ENCODE assay signal across 24 mouse cellular contexts in the genomic region with DNA sequence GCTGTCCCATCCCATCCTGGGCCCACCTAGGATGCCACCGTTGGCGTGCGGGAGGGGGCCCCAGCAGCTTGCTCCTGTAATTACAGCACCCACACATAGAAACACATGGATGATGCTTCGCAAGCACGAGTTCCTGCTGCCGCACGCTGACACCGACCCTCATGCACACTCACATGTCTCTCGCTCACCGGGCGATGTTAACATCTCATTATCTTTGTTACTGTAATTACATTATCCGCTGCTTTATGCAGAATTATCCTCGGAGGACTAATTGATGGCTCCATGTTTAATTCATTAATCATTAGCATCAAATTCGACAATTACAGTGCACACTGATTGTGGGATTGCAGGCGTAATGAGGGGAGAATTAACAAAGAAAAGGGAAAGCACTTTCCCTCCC. TPM values are rescaled to one million over a fixed set of nuclear protein-coding genes. Genes with fewer than 3 reads are reported as not detected.
DNase-seq lines count a peak whose midpoint lies in the region; ATAC-seq and TF ChIP-seq lines count a peak whose summit lies in the region.
"Had no signal": no experiment of that assay in that cellular context is flagged by ENCODE, and none has a peak within 500 bp of the region (broad histone marks: within the 10 kb centered on the region; RNA-seq: fewer than 3 reads in every experiment).

No protein-coding gene starts in this region.

- H3K36me3 ChIP-seq in hindbrain, embryonic 14.5 days (replicated peaks; ENCODE audit: control insufficient read depth, insufficient read depth): peaks cover 83% of the 10 kb centered on the region
- H3K36me3 ChIP-seq in hindbrain, embryonic 11.5 days (ENCODE audit: control insufficient read depth, insufficient read depth, low read length): peaks cover 16% of the 10 kb centered on the region
- H3K36me3 ChIP-seq in midbrain, embryonic 16.5 days (ENCODE audit: control insufficient read depth, insufficient read depth, low read length): peaks cover 27% of the 10 kb centered on the region

- TF ChIP-seq CTCF in brain, embryonic 14.5 days (IDR thresholded peaks at IDR 0.05; ENCODE audit: borderline replicate concordance, extremely low read depth, insufficient read depth, insufficient read length): no peak

- 47% methylated on average over 15 of the region's 15 CpGs for WGBS in hindbrain, embryonic 14.5 days
- 87% methylated on average over 15 of the region's 15 CpGs for WGBS in hindbrain, embryonic 11.5 days
- 58% methylated on average over 15 of the region's 15 CpGs for WGBS in midbrain, embryonic 16.5 days

- H3K9me3 ChIP-seq in hindbrain, embryonic 14.5 days (ENCODE audit: control insufficient read depth, low read length): no peaks in the 10 kb centered on the region
- H3K9me3 ChIP-seq in hindbrain, embryonic 11.5 days (ENCODE audit: control insufficient read depth, low read length): no peaks in the 10 kb centered on the region
- no peaks in the 10 kb centered on the region for H3K9me3 ChIP-seq in midbrain, embryonic 16.5 days (replicated peaks; ENCODE audit: control insufficient read depth, low read length, poor library complexity, severe bottlenecking)
- H3K9me3 ChIP-seq: embryonic facial prominence, embryonic 13.5 days; G1E; heart, embryonic 15.5 days; limb, embryonic 15.5 days; liver, embryonic 15.5 days; stomach, embryonic 15.5 days had no signal

- H3K4me1 ChIP-seq in hindbrain, embryonic 14.5 days (replicated peaks; ENCODE audit: control insufficient read depth, insufficient read depth, low read length): peaks cover 48% of the 10 kb centered on the region
- H3K4me1 ChIP-seq in hindbrain, embryonic 11.5 days (replicated peaks; ENCODE audit: control insufficient read depth, insufficient read depth, low read length): peaks cover 11% of the 10 kb centered on the region
- H3K4me1 ChIP-seq in midbrain, embryonic 16.5 days (ENCODE audit: control insufficient read depth, insufficient read depth, low read length): peaks cover 3% of the 10 kb centered on the region
- H3K4me1 ChIP-seq: heart, embryonic 15.5 days; limb, embryonic 15.5 days; liver, embryonic 15.5 days; stomach, embryonic 15.5 days had no signal

- H3K4me2 ChIP-seq in hindbrain, embryonic 14.5 days (replicated peaks): no peak overlapping the region
- no peak overlapping the region for H3K4me2 ChIP-seq in hindbrain, embryonic 11.5 days (replicated peaks; ENCODE audit: low read depth, low read length)
- H3K4me2 ChIP-seq in midbrain, embryonic 16.5 days (ENCODE audit: low read length): no peak overlapping the region
- H3K4me2 ChIP-seq: embryonic facial prominence, embryonic 13.5 days; heart, embryonic 15.5 days; limb, embryonic 15.5 days; liver, embryonic 15.5 days; stomach, embryonic 15.5 days had no signal

- H3K27ac ChIP-seq in hindbrain, embryonic 14.5 days: peak overlapping the region; percentile 70; the same call in 1 of the 2 replicates
- H3K27ac ChIP-seq in hindbrain, embryonic 11.5 days (ENCODE audit: low read depth, low read length): no peak overlapping the region
- H3K27ac ChIP-seq in midbrain, embryonic 16.5 days (ENCODE audit: low read length): 0 out of 2 replicates have a peak overlapping the region, but pooled peaks have one; percentile 6
- H3K27ac ChIP-seq: embryonic facial prominence, embryonic 13.5 days; heart, embryonic 15.5 days; limb, embryonic 15.5 days; liver, embryonic 15.5 days; macrophage; stomach, embryonic 15.5 days had no signal

- no peak overlapping the region for H3K9ac ChIP-seq in hindbrain, embryonic 14.5 days
- no peak overlapping the region for H3K9ac ChIP-seq in hindbrain, embryonic 11.5 days (ENCODE audit: low read depth, low read length)
- no peak overlapping the region for H3K9ac ChIP-seq in midbrain, embryonic 16.5 days (ENCODE audit: low read depth, low read length)
- H3K9ac ChIP-seq: embryonic facial prominence, embryonic 13.5 days; heart, embryonic 15.5 days; limb, embryonic 15.5 days; liver, embryonic 15.5 days; stomach, embryonic 15.5 days had no signal

- peak; percentile 5 for DNase-seq in cerebellum, adult 9-10 months
- no peak for DNase-seq in cerebellum, adult 8-10 months
- peak; percentile 62 for DNase-seq in hindbrain, embryonic 14.5 days (ENCODE audit: low spot score)
- DNase-seq in hindbrain, embryonic 11.5 days (ENCODE audit: low spot score): no peak
- peak; percentile 90 for DNase-seq in brain, embryonic 14.5 days (ENCODE audit: low read depth)
- no peak for DNase-seq in thymus, postnatal 25 days
- DNase-seq: adrenal gland, postnatal 25 days; gastrocnemius, postnatal 25 days; heart, postnatal 4 days; kidney, postnatal 36 days; layer of hippocampus, adult 9-11 months; right cerebral cortex, postnatal 25 days; thymus, adult 18-20 months had no signal

- peak; percentile 9; the same call in 1 of the 2 replicates for ATAC-seq in hindbrain, embryonic 14.5 days (ENCODE audit: low FRiP score)
- ATAC-seq in hindbrain, embryonic 11.5 days (ENCODE audit: low FRiP score): no peak
- ATAC-seq in midbrain, embryonic 16.5 days: peak; percentile 30; the same call in 1 of the 2 replicates
- no peak for ATAC-seq in CD4-positive, CD25-positive, alpha-beta regulatory T cell, adult 4 months
- ATAC-seq: intestine, embryonic 16.5 days had no signal

- no peak for TF ChIP-seq POLR2A in brain, embryonic 14.5 days (IDR thresholded peaks at IDR 0.05; ENCODE audit: borderline replicate concordance, extremely low read depth, insufficient read depth, insufficient read length, poor library complexity, severe bottlenecking)

- H3K4me3 ChIP-seq in hindbrain, embryonic 14.5 days (replicated peaks; ENCODE audit: low read length): no peak overlapping the region
- H3K4me3 ChIP-seq in hindbrain, embryonic 11.5 days (ENCODE audit: low read depth, low read length): no peak overlapping the region
- H3K4me3 ChIP-seq in midbrain, embryonic 16.5 days (ENCODE audit: low read depth, low read length): no peak overlapping the region
- H3K4me3 ChIP-seq: embryonic facial prominence, embryonic 13.5 days; heart, embryonic 15.5 days; limb, embryonic 15.5 days; liver, embryonic 15.5 days; stomach, embryonic 15.5 days had no signal

- no peaks in the 10 kb centered on the region for H3K27me3 ChIP-seq in hindbrain, embryonic 14.5 days (ENCODE audit: control insufficient read depth, insufficient read depth, low read length)
- H3K27me3 ChIP-seq in hindbrain, embryonic 11.5 days (ENCODE audit: control insufficient read depth, insufficient read depth, low read length): no peaks in the 10 kb centered on the region
- H3K27me3 ChIP-seq in midbrain, embryonic 16.5 days (ENCODE audit: control insufficient read depth, insufficient read depth, low read depth, low read length): no peaks in the 10 kb centered on the region
- H3K27me3 ChIP-seq: embryonic facial prominence, embryonic 13.5 days; heart, embryonic 15.5 days; limb, embryonic 15.5 days; liver, embryonic 15.5 days; stomach, embryonic 15.5 days had no signal

RNA-seq across cellular contexts. Expression of gene Gbx1, which starts 32.0 kb away (rescaled TPM):
- polyA plus RNA-seq in hindbrain, embryonic 14.5 days (2014; fragmentation: Nextera tagmentation; extraction: Ambion mirVana): 3.3 and 4.9 TPM in 2 replicates
- 1.0 and 1.9 TPM in 2 replicates for polyA plus RNA-seq in hindbrain, embryonic 11.5 days (2014; fragmentation: Nextera tagmentation; extraction: Ambion mirVana)
- polyA plus RNA-seq in brain, embryonic 14.5 days (2012; rRNA removed): 2.2 and 5.0 TPM in 2 replicates
- 0.20 and 0.21 TPM in 2 replicates for polyA plus RNA-seq in midbrain, embryonic 16.5 days (2015; fragmentation: Nextera tagmentation; extraction: Ambion mirVana)
- polyA plus RNA-seq in CD4-positive, CD25-positive, alpha-beta regulatory T cell, adult 4 months (2017; shearing (Covaris generic)): not detected
- polyA plus RNA-seq: heart, embryonic 15.5 days; liver, embryonic 15.5 days; lung, embryonic 16.5 days; macrophage had no signal

RNA-seq across cellular contexts. Expression of gene Agap3, which starts 43.0 kb away (rescaled TPM):
- polyA plus RNA-seq in hindbrain, embryonic 14.5 days (2014; fragmentation: Nextera tagmentation; extraction: Ambion mirVana): 66.3 and 73.1 TPM in 2 replicates
- 38.8 and 50.1 TPM in 2 replicates for polyA plus RNA-seq in hindbrain, embryonic 11.5 days (2014; fragmentation: Nextera tagmentation; extraction: Ambion mirVana)
- 176 and 244 TPM in 2 replicates for polyA plus RNA-seq in brain, embryonic 14.5 days (2012; rRNA removed)
- 55.6 and 56.9 TPM in 2 replicates for polyA plus RNA-seq in midbrain, embryonic 16.5 days (2015; fragmentation: Nextera tagmentation; extraction: Ambion mirVana)
- 1 to 10 TPM; 5.5 to 8.6 TPM for polyA plus RNA-seq in CD4-positive, CD25-positive, alpha-beta regulatory T cell, adult 4 months (2017; shearing (Covaris generic))

RNA-seq across cellular contexts. Expression of gene Asb10, which starts 45.8 kb away (rescaled TPM):
- polyA plus RNA-seq in hindbrain, embryonic 14.5 days (2014; fragmentation: Nextera tagmentation; extraction: Ambion mirVana): 0.22 and 0.23 TPM in 2 replicates
- polyA plus RNA-seq in hindbrain, embryonic 11.5 days (2014; fragmentation: Nextera tagmentation; extraction: Ambion mirVana): 0.20 and 0.33 TPM in 2 replicates
- polyA plus RNA-seq in brain, embryonic 14.5 days (2012; rRNA removed): 0.33 and 0.54 TPM in 2 replicates
- 0.15 TPM in 1 of 2 replicates, not detected in the other for polyA plus RNA-seq in midbrain, embryonic 16.5 days (2015; fragmentation: Nextera tagmentation; extraction: Ambion mirVana)
- polyA plus RNA-seq in CD4-positive, CD25-positive, alpha-beta regulatory T cell, adult 4 months (2017; shearing (Covaris generic)): not detected
- polyA plus RNA-seq: G1E had no signal

RNA-seq across cellular contexts. Expression of gene Tmub1, which starts 47.4 kb away (rescaled TPM):
- polyA plus RNA-seq in hindbrain, embryonic 14.5 days (2014; fragmentation: Nextera tagmentation; extraction: Ambion mirVana): 54.4 and 62.4 TPM in 2 replicates
- 30.0 and 33.6 TPM in 2 replicates for polyA plus RNA-seq in hindbrain, embryonic 11.5 days (2014; fragmentation: Nextera tagmentation; extraction: Ambion mirVana)
- polyA plus RNA-seq in brain, embryonic 14.5 days (2012; rRNA removed): 60.7 and 67.7 TPM in 2 replicates
- 60.1 and 63.2 TPM in 2 replicates for polyA plus RNA-seq in midbrain, embryonic 16.5 days (2015; fragmentation: Nextera tagmentation; extraction: Ambion mirVana)
- polyA plus RNA-seq in CD4-positive, CD25-positive, alpha-beta regulatory T cell, adult 4 months (2017; shearing (Covaris generic)): 10 to 100 TPM; 72.9 to 95.2 TPM

RNA-seq across cellular contexts. Expression of gene Fastk, which starts 49.9 kb away (rescaled TPM):
- 92.8 and 92.9 TPM in 2 replicates for polyA plus RNA-seq in hindbrain, embryonic 14.5 days (2014; fragmentation: Nextera tagmentation; extraction: Ambion mirVana)
- polyA plus RNA-seq in hindbrain, embryonic 11.5 days (2014; fragmentation: Nextera tagmentation; extraction: Ambion mirVana): 86.7 and 88.5 TPM in 2 replicates
- 152 and 248 TPM in 2 replicates for polyA plus RNA-seq in brain, embryonic 14.5 days (2012; rRNA removed)
- polyA plus RNA-seq in midbrain, embryonic 16.5 days (2015; fragmentation: Nextera tagmentation; extraction: Ambion mirVana): 93.0 and 96.2 TPM in 2 replicates
- polyA plus RNA-seq in CD4-positive, CD25-positive, alpha-beta regulatory T cell, adult 4 months (2017; shearing (Covaris generic)): 10 to 100 TPM; 53.4 to 57.0 TPM

Comparison
In these comparisons a context has a peak if more than half of its experiments do, and no peak if none do; other contexts are left out.
1. DNase-seq: peak in cerebellum, adult 9-10 months (single experiment), hindbrain, embryonic 14.5 days (single experiment) and brain, embryonic 14.5 days (single experiment); none in cerebellum, adult 8-10 months (single experiment), hindbrain, embryonic 11.5 days (single experiment) and thymus, postnatal 25 days (single experiment).
2. ATAC-seq: peak in hindbrain, embryonic 14.5 days (single experiment) and midbrain, embryonic 16.5 days (single experiment); none in hindbrain, embryonic 11.5 days (single experiment) and CD4-positive, CD25-positive, alpha-beta regulatory T cell, adult 4 months (single experiment).